ENCODE assay signal across 13 mouse cellular contexts in genomic region chr5:74292050-74292449, GRCm38 (mm10).
A peak's percentile ranks its signal among the peaks of the same experiment; 100 is the strongest.
DNase-seq lines count a peak whose midpoint lies in the region; ATAC-seq and TF ChIP-seq lines count a peak whose summit lies in the region.
"Had no signal": no experiment of that assay in that cellular context is flagged by ENCODE, and none has a peak within 500 bp of the region (broad histone marks: within the 10 kb centered on the region; RNA-seq: fewer than 3 reads in every experiment).

No protein-coding gene starts in this region.

- WGBS in heart, embryonic 13.5 days: 68% methylated on average over 2 of the region's 2 CpGs
- whole genome bisulfite sequencing in liver, postnatal 0 days (ENCODE audit: insufficient replicate concordance): 79% methylated on average over 2 of the region's 2 CpGs
- 80% methylated on average over 2 of the region's 2 CpGs for WGBS in forebrain, embryonic 15.5 days
- 75% methylated on average over 2 of the region's 2 CpGs for WGBS in kidney, embryonic 14.5 days

- no peak overlapping the region for H3K9ac ChIP-seq in heart, embryonic 13.5 days
- H3K9ac ChIP-seq in liver, postnatal 0 days (replicated peaks): no peak overlapping the region
- H3K9ac ChIP-seq in ES-E14 (ENCODE audit: insufficient read depth, low read depth, low read length, poor library complexity, severe bottlenecking): no peak overlapping the region
- H3K9ac ChIP-seq in forebrain, embryonic 15.5 days (replicated peaks): no peak overlapping the region
- no peak overlapping the region for H3K9ac ChIP-seq in kidney, embryonic 14.5 days (ENCODE audit: low read depth, low read length)
- H3K9ac ChIP-seq: embryonic facial prominence, embryonic 12.5 days; limb, embryonic 15.5 days; midbrain, embryonic 13.5 days had no signal

- peaks cover 37% of the 10 kb centered on the region for H3K4me1 ChIP-seq in heart, embryonic 13.5 days
- H3K4me1 ChIP-seq in liver, postnatal 0 days (ENCODE audit: insufficient read depth): no peaks in the 10 kb centered on the region
- H3K4me1 ChIP-seq in ES-E14 (ENCODE audit: control insufficient read depth in 2 of 2, insufficient read depth in 2 of 2, low read length in 2 of 2, poor library complexity in 1 of 2): no peaks in the 10 kb centered on the region
- peaks cover 4% of the 10 kb centered on the region; the same call in 1 of the 2 replicates for H3K4me1 ChIP-seq in forebrain, embryonic 15.5 days
- 0 out of 2 replicates have a peak, but pooled peaks cover 3% of the 10 kb centered on the region for H3K4me1 ChIP-seq in kidney, embryonic 14.5 days (ENCODE audit: control insufficient read depth, insufficient read depth, low read length)
- H3K4me1 ChIP-seq: midbrain, embryonic 13.5 days had no signal

- H3K27ac ChIP-seq in heart, embryonic 13.5 days (replicated peaks): peak overlapping the region; percentile 87
- H3K27ac ChIP-seq in liver, postnatal 0 days (ENCODE audit: low read depth): no peak overlapping the region
- H3K27ac ChIP-seq in ES-E14 (ENCODE audit: insufficient read depth, low read depth, low read length, poor library complexity, severe bottlenecking): no peak overlapping the region
- no peak overlapping the region for H3K27ac ChIP-seq in forebrain, embryonic 15.5 days (replicated peaks)
- no peak overlapping the region for H3K27ac ChIP-seq in kidney, embryonic 14.5 days (ENCODE audit: low read depth, low read length)
- H3K27ac ChIP-seq: embryonic facial prominence, embryonic 12.5 days; midbrain, embryonic 13.5 days had no signal

- H3K9me3 ChIP-seq in heart, embryonic 13.5 days: no peaks in the 10 kb centered on the region
- no peaks in the 10 kb centered on the region for H3K9me3 ChIP-seq in liver, postnatal 0 days (ENCODE audit: low read length)
- H3K9me3 ChIP-seq in ES-E14 (ENCODE audit: control insufficient read depth, insufficient read depth, low read depth, low read length): no peaks in the 10 kb centered on the region
- H3K9me3 ChIP-seq in forebrain, embryonic 15.5 days: no peaks in the 10 kb centered on the region
- no peaks in the 10 kb centered on the region for H3K9me3 ChIP-seq in kidney, embryonic 14.5 days (ENCODE audit: control insufficient read depth, low read length)
- H3K9me3 ChIP-seq: embryonic facial prominence, embryonic 12.5 days; limb, embryonic 15.5 days; midbrain, embryonic 13.5 days had no signal

- no peak overlapping the region for H3K4me3 ChIP-seq in heart, embryonic 13.5 days
- H3K4me3 ChIP-seq in liver, postnatal 0 days (ENCODE audit: low read depth, low read length): no peak overlapping the region
- no peak overlapping the region for H3K4me3 ChIP-seq in ES-E14 (ENCODE audit: insufficient read depth in 1 of 2, low read depth in 1 of 2, low read length in 2 of 2, poor library complexity in 1 of 2, severe bottlenecking in 1 of 2)
- no peak overlapping the region for H3K4me3 ChIP-seq in forebrain, embryonic 15.5 days
- no peak overlapping the region for H3K4me3 ChIP-seq in kidney, embryonic 14.5 days (ENCODE audit: low read length)
- H3K4me3 ChIP-seq: embryonic facial prominence, embryonic 12.5 days; limb, embryonic 15.5 days; midbrain, embryonic 13.5 days had no signal

- peak; percentile 35 for TF ChIP-seq CTCF in liver, postnatal 0 days (IDR thresholded peaks at IDR 0.05; ENCODE audit: low read depth)

- in situ Hi-C loops in ES-E14 (cut with MboI; ENCODE audit: low sequenced_read_pairs in 2 of 2, unreplicated experiment in 2 of 2): loop anchor here (25.0 kb wide), 2 partner anchors 430 to 605 kb away; no protein-coding TSS in a partner anchor

- no peaks in the 10 kb centered on the region for H3K36me3 ChIP-seq in heart, embryonic 13.5 days
- H3K36me3 ChIP-seq in liver, postnatal 0 days (replicated peaks; ENCODE audit: insufficient read depth, low read length): no peaks in the 10 kb centered on the region
- H3K36me3 ChIP-seq in ES-E14 (ENCODE audit: control insufficient read depth, insufficient read depth, low read length, poor library complexity, severe bottlenecking): no peaks in the 10 kb centered on the region
- no peaks in the 10 kb centered on the region for H3K36me3 ChIP-seq in forebrain, embryonic 15.5 days
- no peaks in the 10 kb centered on the region for H3K36me3 ChIP-seq in kidney, embryonic 14.5 days (ENCODE audit: control insufficient read depth, insufficient read depth, low read length)
- H3K36me3 ChIP-seq: embryonic facial prominence, embryonic 12.5 days; limb, embryonic 15.5 days; midbrain, embryonic 13.5 days had no signal

- no peak for DNase-seq in heart, adult 8-10 months (ENCODE audit: low spot score)
- DNase-seq in liver, postnatal 0 days: no peak
- DNase-seq in liver: no peak
- DNase-seq in ES-E14 (ENCODE audit: low read depth, low spot score): no peak
- DNase-seq in cerebellum, postnatal 36 days: no peak
- DNase-seq: adrenal gland, adult 2 months; kidney, adult 18-20 months had no signal

- no peak overlapping the region for H3K4me2 ChIP-seq in heart, embryonic 13.5 days
- no peak overlapping the region for H3K4me2 ChIP-seq in liver, postnatal 0 days (ENCODE audit: low read depth, low read length)
- H3K4me2 ChIP-seq in forebrain, embryonic 15.5 days (replicated peaks): no peak overlapping the region
- no peak overlapping the region for H3K4me2 ChIP-seq in kidney, embryonic 14.5 days (replicated peaks; ENCODE audit: low read depth, low read length)
- H3K4me2 ChIP-seq: embryonic facial prominence, embryonic 12.5 days; limb, embryonic 15.5 days; midbrain, embryonic 13.5 days had no signal

- no peaks in the 10 kb centered on the region for H3K27me3 ChIP-seq in heart, embryonic 13.5 days (replicated peaks)
- no peaks in the 10 kb centered on the region for H3K27me3 ChIP-seq in liver, postnatal 0 days (ENCODE audit: insufficient read depth, low read length)
- no peaks in the 10 kb centered on the region for H3K27me3 ChIP-seq in forebrain, embryonic 15.5 days
- no peaks in the 10 kb centered on the region for H3K27me3 ChIP-seq in kidney, embryonic 14.5 days (ENCODE audit: control insufficient read depth, insufficient read depth, low read length)
- H3K27me3 ChIP-seq: embryonic facial prominence, embryonic 12.5 days; limb, embryonic 15.5 days; midbrain, embryonic 13.5 days had no signal

- ATAC-seq in heart, embryonic 13.5 days (ENCODE audit: extremely low read depth, insufficient number of reproducible peaks, low FRiP score, low TSS enrichment): no peak
- ATAC-seq in liver, postnatal 0 days: no peak
- 0 out of 2 replicates have a peak, but pooled peaks have one; percentile 11 for ATAC-seq in forebrain, embryonic 15.5 days (replicated peaks)
- ATAC-seq in kidney, embryonic 14.5 days (ENCODE audit: low FRiP score, low TSS enrichment): no peak
- ATAC-seq: midbrain, embryonic 13.5 days had no signal

- TF ChIP-seq EP300 in liver, postnatal 0 days (IDR thresholded peaks at IDR 0.05; ENCODE audit: low read depth): no peak

TF ChIP-seq in ES-E14, 5 proteins besides CTCF, POLR2A, EP300 and RAD21:
- TF ChIP-seq ZC3H11A (IDR thresholded peaks at IDR 0.05; ENCODE audit: borderline replicate concordance, low read depth, low read length): peak; percentile 31; the same call in 1 of the 2 replicates
- no peak for TF ChIP-seq MAFK (IDR thresholded peaks at IDR 0.05; ENCODE audit: insufficient read depth, low read depth, low read length)
TF ChIP-seq in ES-E14: peak in this region for 1.
